Mouse (Mus musculus) liver, adult 2 months (tissue): ENCODE data around the gene Memo1.

Experiments used
- CTCF ChIP-seq: fragments of 200-500 bp; IDR thresholded peaks from 2 replicates; pipeline ENCODE4 v1.5.1; 2011; ENCODE audit warnings: low read depth, low read length, control low read depth
- POLR2A ChIP-seq: fragments of 200-500 bp; IDR thresholded peaks from 2 replicates; pipeline ENCODE4 v1.6.1; 2011; ENCODE audit warnings: low read length, control low read depth; ENCODE audit not compliant: insufficient read depth; ENCODE audit errors: extremely low read depth

DNA sequence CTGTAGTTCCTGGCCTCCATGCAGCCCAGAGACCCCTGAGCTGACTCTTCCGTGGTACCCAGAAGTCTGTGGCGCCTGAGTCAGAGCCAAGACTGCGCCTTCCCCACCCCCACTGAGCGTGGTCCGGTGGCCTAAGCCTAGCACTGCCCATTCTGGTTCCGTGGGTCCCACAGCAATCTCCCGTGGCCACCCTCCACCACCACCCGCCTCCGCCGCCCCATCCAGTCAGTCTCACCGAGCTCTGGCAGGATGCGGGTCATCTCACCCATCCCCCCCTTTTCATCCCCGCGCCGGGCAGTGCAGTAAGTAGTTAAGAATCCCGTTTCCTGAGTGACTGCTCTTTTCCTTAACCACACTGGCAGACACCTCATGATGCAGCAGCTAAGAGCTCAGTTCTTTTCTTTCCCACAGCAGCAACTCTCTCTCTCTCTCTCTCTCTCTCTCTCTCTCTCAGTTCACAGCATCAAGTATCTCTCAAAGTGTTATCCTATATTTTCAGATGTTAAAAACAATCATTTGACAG, 22.6 kb downstream of the Memo1 start:
- no peak for TF ChIP-seq POLR2A
- TF ChIP-seq CTCF, result no peak
